Mouse (Mus musculus): Measurements from ENCODE around the gene Styxl1.

DNA sequence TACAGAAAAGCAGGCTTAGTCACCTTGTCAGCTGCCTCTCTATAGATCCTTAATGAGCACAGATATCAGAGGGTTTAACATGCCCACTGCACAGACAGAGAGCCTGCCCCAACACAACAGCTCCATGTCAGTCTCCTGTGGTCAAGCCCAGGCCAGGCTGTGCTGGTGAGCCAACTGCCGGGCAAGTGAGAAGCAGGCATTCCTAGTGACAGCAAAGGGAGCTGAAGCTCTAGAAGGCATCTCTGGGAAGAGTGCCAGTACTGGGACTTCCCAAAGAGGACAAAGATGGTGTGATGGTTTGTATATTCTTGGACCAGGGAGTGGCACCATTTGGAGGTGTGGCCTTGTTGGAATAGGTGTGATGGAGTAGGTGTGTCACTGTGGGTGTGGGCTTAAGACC lies 27.1 kb downstream of the Styxl1 start:
- no peak for TF ChIP-seq CTCF (IDR thresholded peaks at IDR 0.05; ENCODE audit: low read depth, low read length)
- no peak for TF ChIP-seq EP300 (IDR thresholded peaks at IDR 0.05; ENCODE audit: insufficient read depth, low read depth, low read length)
- TF ChIP-seq POLR2A (IDR thresholded peaks at IDR 0.05; ENCODE audit: insufficient read depth, low read length), result no peak
